Mouse (Mus musculus) heart, postnatal 0 days (tissue): ENCODE results near the gene Bcas3. TPM values are rescaled to one million over a fixed set of nuclear protein-coding genes. Genes with fewer than 3 reads are reported as not detected.
A peak's percentile ranks its signal among the peaks of the same experiment; 100 is the strongest.

Experiments used
- ATAC-seq: fragments of 200-750 bp; cut with Nextera tagmentation; 2 replicates; pipeline ENCODE4 v1.8.0; 2017; ENCODE audit warnings: low read depth, moderate number of reproducible peaks, moderate library complexity; ENCODE audit not compliant: insufficient read depth
- DNase-seq: peaks from one replicate; pipeline ENCODE4 v3.0.0-alpha.2; 2016; ENCODE audit warnings: low spot score
- H3K27ac ChIP-seq: fragments of 300-500 bp; sonication (generic); 2 replicates; pipeline ENCODE4 v1.5.1; 2014; ENCODE audit warnings: low read depth, mild to moderate bottlenecking
- H3K27me3 ChIP-seq: fragments of 300-500 bp; sonication (generic); 2 replicates; pipeline ENCODE4 v1.6.1; 2014; ENCODE audit warnings: low read length, mixed read lengths; ENCODE audit not compliant: control insufficient read depth, insufficient read depth
- H3K36me3 ChIP-seq: fragments of 300-500 bp; sonication (generic); replicated peaks from 2 replicates; pipeline ENCODE4 v1.6.1; 2014; ENCODE audit warnings: low read length, mixed read lengths; ENCODE audit not compliant: control insufficient read depth, insufficient read depth
- H3K4me1 ChIP-seq: fragments of 300-500 bp; sonication (generic); 2 replicates; pipeline ENCODE4 v1.6.1; 2014; ENCODE audit warnings: antibody characterized with exemption; ENCODE audit not compliant: control insufficient read depth, insufficient read depth
- H3K4me2 ChIP-seq: fragments of 300-500 bp; sonication (generic); 2 replicates; pipeline ENCODE4 v1.6.1; 2014; ENCODE audit warnings: low read depth, mild to moderate bottlenecking, low read length, moderate library complexity
- H3K4me3 ChIP-seq: fragments of 300-500 bp; sonication (generic); 2 replicates; pipeline ENCODE4 v1.5.1; 2014; ENCODE audit warnings: low read depth, low read length
- H3K9ac ChIP-seq: fragments of 300-500 bp; sonication (generic); replicated peaks from 2 replicates; pipeline ENCODE4 v1.6.1; 2014; ENCODE audit warnings: low read depth, low read length, mixed read lengths
- H3K9me3 ChIP-seq: fragments of 300-500 bp; sonication (generic); replicated peaks from 2 replicates; pipeline ENCODE4 v1.6.1; 2016; ENCODE audit warnings: low read length; ENCODE audit not compliant: control insufficient read depth
- CTCF ChIP-seq: IDR thresholded peaks from 2 replicates; pipeline ENCODE4 v1.5.1; 2016; ENCODE audit warnings: antibody characterized with exemption, control low read depth, low read depth
- EP300 ChIP-seq: IDR thresholded peaks from 2 replicates; pipeline ENCODE4 v1.6.1; 2016; ENCODE audit warnings: antibody characterized with exemption, low read depth
- WGBS: fragments of 180-500 bp; shearing (Covaris S2); extraction: QIAGEN DNeasy Blood & Tissue Kit; methylation state at CpG from one replicate; pipeline ENCODE4 v1.1.7; 2014; 5-methylcytosine and 5-hydroxymethylcytosine counted together
- polyA plus RNA-seq: library from polyadenylated mRNA; unstranded; fragments of >200 nt; fragmentation: Nextera tagmentation; extraction: Ambion mirVana; gene quantifications from 2 replicates; pipeline ENCODE4 v1.2.1, GENCODE M21; 2015
- total RNA-seq: library from RNA; depleted of rRNA; stranded (reverse); fragments of >200 nt; gene quantifications from 2 replicates; pipeline ENCODE4 v1.2.3, GENCODE M21; 2014; ENCODE audit warnings: low replicate concordance

The Bcas3 gene
- total and polyA plus RNA-seq, 2 experiments from 2014 or later, result 18.5 to 37.4 TPM

DNA sequence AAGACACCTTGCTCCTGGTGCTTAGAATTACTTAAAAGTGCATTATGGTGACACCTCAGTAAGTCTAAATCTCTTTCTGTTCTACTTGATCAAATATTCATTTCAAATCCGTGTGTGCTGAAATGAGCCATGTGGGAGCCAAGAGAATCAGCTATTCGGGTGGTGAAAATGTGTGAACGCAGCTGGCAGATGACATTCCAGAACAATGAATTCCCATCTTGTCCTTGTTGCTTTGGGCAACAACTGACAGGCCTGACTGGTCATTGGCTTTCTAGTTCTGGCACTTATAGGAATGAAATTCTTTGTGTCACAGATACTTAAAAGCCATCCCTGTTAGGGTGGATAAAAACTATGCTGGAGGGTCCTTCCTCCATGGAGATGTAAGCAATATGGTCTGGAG lies 240.7 kb downstream of the Bcas3 start:
- Histone ChIP-seq H3K4me1 (no peaks in the 10 kb centered on the region), H3K9ac (no peak overlapping the region), H3K4me2 (no peak overlapping the region), H3K4me3 (no peak overlapping the region), H3K27me3 (no peaks in the 10 kb centered on the region), H3K9me3 (no peaks in the 10 kb centered on the region), H3K36me3 (no peaks in the 10 kb centered on the region), H3K27ac (no peak overlapping the region)
- ATAC-seq, result no peak
- no peak for DNase-seq
- WGBS, result 73% methylated on average over 3 of the region's 3 CpGs
- TF ChIP-seq CTCF (no peak), EP300 (no peak)

- H3K4me1 ChIP-seq, result no peaks in the 10 kb centered on the region
- ATAC-seq, result no peak
- no peak overlapping the region for H3K4me3 ChIP-seq
- no peak for TF ChIP-seq CTCF
- no peak for TF ChIP-seq EP300
- no peaks in the 10 kb centered on the region for H3K9me3 ChIP-seq
- no peaks in the 10 kb centered on the region for H3K36me3 ChIP-seq
- no peak overlapping the region for H3K9ac ChIP-seq
- no peaks in the 10 kb centered on the region for H3K27me3 ChIP-seq
- no peak for DNase-seq
- H3K27ac ChIP-seq, result no peak overlapping the region
- H3K4me2 ChIP-seq, result no peak overlapping the region
These were observed 246.3 kb downstream of the Bcas3 start for GRCm38 (mm10) chr11:85599251-85599650.

DNA sequence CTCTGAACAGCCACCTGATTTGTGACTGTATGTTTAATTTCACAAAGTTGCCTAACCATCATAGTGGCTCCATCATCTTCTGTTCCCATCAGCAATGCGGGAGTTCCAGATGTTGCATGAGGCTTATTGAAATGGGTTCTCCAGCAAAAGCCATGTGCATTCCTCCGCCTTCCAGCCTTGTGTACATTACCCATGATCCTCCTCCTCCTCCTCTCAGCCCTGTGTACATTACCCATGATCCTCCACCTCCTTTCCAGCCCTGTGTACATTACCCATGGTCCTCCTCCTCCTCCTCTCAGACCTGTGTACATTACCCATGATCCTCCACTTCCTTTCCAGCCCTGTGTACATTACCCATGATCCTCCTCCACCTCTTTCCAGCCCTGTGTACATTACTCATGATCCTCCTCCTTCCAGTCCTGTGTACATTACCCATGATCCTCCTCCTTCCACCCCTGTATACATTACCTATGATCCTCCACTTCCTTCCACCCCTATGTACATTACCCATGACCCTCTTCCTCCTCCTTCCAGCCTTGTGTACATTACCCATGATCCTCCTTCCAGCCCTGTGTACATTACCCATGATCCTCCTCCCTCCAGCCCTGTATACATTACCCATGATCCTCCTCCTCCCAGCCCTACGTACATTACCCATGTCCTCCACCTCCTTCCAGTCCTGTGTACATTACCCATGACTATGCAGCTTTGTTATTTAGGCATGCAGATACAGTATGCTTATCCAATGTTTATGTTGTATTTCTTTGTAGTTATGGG lies 250.8 kb downstream of the Bcas3 start:
- no peak overlapping the region for H3K9ac ChIP-seq
- 98% methylated on average over 3 of the region's 3 CpGs for WGBS
- H3K27ac ChIP-seq, result no peak overlapping the region
- no peaks in the 10 kb centered on the region for H3K4me1 ChIP-seq
- H3K36me3 ChIP-seq, result no peaks in the 10 kb centered on the region
- H3K4me2 ChIP-seq, result no peak overlapping the region
- ATAC-seq, result no peak
- no peaks in the 10 kb centered on the region for H3K9me3 ChIP-seq
- no peak overlapping the region for H3K4me3 ChIP-seq
- no peaks in the 10 kb centered on the region for H3K27me3 ChIP-seq
- no peak for TF ChIP-seq CTCF
- TF ChIP-seq EP300, result no peak
- no peak for DNase-seq

DNA sequence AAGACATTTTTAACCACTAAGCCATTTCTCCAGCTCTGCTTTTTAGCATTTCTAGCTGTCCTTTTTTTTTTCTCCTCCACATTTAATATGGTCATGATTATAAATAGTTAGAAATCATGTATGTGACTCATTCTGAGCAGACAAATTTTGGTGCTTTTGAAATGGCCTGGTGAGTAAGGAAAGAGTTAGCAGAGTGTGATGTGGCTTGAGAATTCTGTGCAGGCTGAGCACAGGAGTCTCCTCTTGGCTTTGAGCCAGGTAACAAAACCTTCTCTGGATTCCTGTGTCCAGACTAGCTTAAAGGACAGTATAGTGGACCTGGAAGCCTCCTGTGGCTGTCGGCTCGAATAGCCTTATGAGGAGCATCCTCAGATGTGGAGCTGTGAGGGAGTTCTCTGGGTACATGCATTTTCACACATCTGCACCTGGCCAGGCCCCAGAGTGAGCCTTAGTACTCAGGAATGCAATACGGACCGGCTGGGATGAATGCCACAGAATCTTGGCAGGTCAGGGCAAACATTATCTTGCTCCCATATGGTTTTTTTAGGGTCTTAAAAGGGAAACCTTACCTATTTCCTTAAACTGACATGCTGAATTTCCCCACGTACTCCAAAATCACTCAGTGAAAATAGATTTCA lies 256.5 kb downstream of the Bcas3 start:
- no peak for DNase-seq
- 0 out of 2 replicates have a peak, but pooled peaks cover 10% of the 10 kb centered on the region for H3K4me1 ChIP-seq
- H3K9me3 ChIP-seq, result no peaks in the 10 kb centered on the region
- no peaks in the 10 kb centered on the region for H3K27me3 ChIP-seq
- H3K4me2 ChIP-seq, result no peak overlapping the region
- no peak for ATAC-seq
- 20% methylated on average over 5 of the region's 5 CpGs for WGBS
- no peak overlapping the region for H3K4me3 ChIP-seq
- no peak overlapping the region for H3K9ac ChIP-seq
- no peak for TF ChIP-seq EP300
- no peak for TF ChIP-seq CTCF
- no peak overlapping the region for H3K27ac ChIP-seq
- H3K36me3 ChIP-seq, result no peaks in the 10 kb centered on the region

DNA sequence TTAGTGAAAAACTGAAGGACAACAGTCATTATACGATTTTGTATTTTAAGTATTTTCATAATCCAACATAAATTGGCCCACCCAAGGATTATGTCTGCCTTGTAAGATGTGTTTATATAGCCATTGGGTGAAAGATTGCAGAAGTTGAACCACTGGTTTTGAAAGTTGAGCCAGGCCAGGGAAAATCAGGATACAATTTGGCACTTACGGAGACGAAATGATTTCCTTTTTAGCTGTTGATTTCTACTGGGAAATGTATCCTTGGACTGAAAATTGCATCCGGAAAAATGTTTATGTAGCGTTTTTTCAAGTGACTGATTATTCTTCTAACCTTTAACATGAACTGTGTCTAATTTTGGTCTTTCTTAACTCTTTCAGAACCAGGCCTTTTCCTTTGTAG lies 260.1 kb downstream of the Bcas3 start:
- H3K4me1 ChIP-seq, result peaks cover 17% of the 10 kb centered on the region; the same call in 1 of the 2 replicates
- TF ChIP-seq EP300, result no peak
- no peak for TF ChIP-seq CTCF
- no peaks in the 10 kb centered on the region for H3K27me3 ChIP-seq
- no peak overlapping the region for H3K4me2 ChIP-seq
- no peaks in the 10 kb centered on the region for H3K9me3 ChIP-seq
- no peak overlapping the region for H3K9ac ChIP-seq
- no peak for ATAC-seq
- no peak overlapping the region for H3K4me3 ChIP-seq
- peak; percentile 26 for DNase-seq
- H3K27ac ChIP-seq, result no peak overlapping the region
- 47% methylated on average over 5 of the region's 5 CpGs for WGBS
- H3K36me3 ChIP-seq, result no peaks in the 10 kb centered on the region
